ENCODE assay signal across 25 mouse cellular contexts in the genomic region with DNA sequence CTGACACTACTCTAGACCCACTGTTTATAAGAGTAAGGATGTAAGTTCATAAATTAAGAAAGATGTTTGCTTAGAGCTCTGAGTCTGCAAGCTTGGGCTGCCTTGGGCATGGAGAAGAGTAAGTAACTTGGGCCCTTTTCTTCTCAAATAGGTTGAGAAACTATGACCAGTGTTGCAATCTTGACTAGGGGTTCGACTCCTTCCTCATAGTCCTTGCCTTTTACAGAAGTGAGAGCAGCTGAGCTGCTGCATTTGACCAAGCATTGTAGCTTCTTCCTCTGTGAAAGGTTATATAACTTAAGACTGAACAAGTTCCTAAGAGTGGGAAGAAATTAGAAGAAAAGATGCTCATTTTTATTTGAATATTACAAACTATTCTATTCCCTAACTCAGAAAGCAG.
DNase-seq lines count a peak whose midpoint lies in the region; ATAC-seq and TF ChIP-seq lines count a peak whose summit lies in the region.
"Had no signal": no experiment of that assay in that cellular context is flagged by ENCODE, and none has a peak within 500 bp of the region (broad histone marks: within the 10 kb centered on the region; RNA-seq: fewer than 3 reads in every experiment).

No protein-coding gene starts in this region.

- no peak for ATAC-seq in liver, embryonic 12.5 days
- peak; percentile 98 for ATAC-seq in megakaryocyte progenitor cell, adult 5-6 weeks (replicated peaks; ENCODE audit: poor library complexity)
- ATAC-seq: CD4-positive, CD25-positive, alpha-beta regulatory T cell, adult 4 months; forebrain, embryonic 15.5 days had no signal

- H3K27ac ChIP-seq in liver, adult 2 months (replicated peaks; ENCODE audit: insufficient read depth, low read depth, low read length), result no peak overlapping the region
- H3K27ac ChIP-seq in liver, embryonic 12.5 days, result no peak overlapping the region
- peak overlapping the region; percentile 69; the same call in 1 of the 2 replicates for H3K27ac ChIP-seq in cortical plate, adult 2 months (ENCODE audit: insufficient read depth, low read length)
- H3K27ac ChIP-seq: embryonic facial prominence, embryonic 10.5 days; embryonic facial prominence, embryonic 13.5 days; forebrain, embryonic 12.5 days; forebrain, embryonic 15.5 days; heart, adult 2 months; heart, embryonic 10.5 days; heart, embryonic 13.5 days; hindbrain, embryonic 12.5 days; hindbrain, embryonic 15.5 days had no signal

- H3K9ac ChIP-seq in liver, adult 2 months (ENCODE audit: low read depth, low read length), result no peak overlapping the region
- H3K9ac ChIP-seq in liver, embryonic 12.5 days, result no peak overlapping the region
- H3K9ac ChIP-seq: embryonic facial prominence, embryonic 13.5 days; forebrain, embryonic 12.5 days; forebrain, embryonic 15.5 days; heart, embryonic 13.5 days; hindbrain, embryonic 12.5 days; hindbrain, embryonic 15.5 days had no signal

- H3K36me3 ChIP-seq in liver, adult 2 months (ENCODE audit: control insufficient read depth, insufficient read depth, low read length), result no peaks in the 10 kb centered on the region
- H3K36me3 ChIP-seq in liver, embryonic 12.5 days, result no peaks in the 10 kb centered on the region
- H3K36me3 ChIP-seq: embryonic facial prominence, embryonic 10.5 days; embryonic facial prominence, embryonic 13.5 days; forebrain, embryonic 12.5 days; forebrain, embryonic 15.5 days; heart, embryonic 10.5 days; heart, embryonic 13.5 days; hindbrain, embryonic 12.5 days; hindbrain, embryonic 15.5 days had no signal

- H3K4me1 ChIP-seq in liver, adult 2 months (ENCODE audit: control insufficient read depth, insufficient read depth, low read length), result no peaks in the 10 kb centered on the region
- no peaks in the 10 kb centered on the region for H3K4me1 ChIP-seq in liver, embryonic 12.5 days
- H3K4me1 ChIP-seq in cortical plate, adult 2 months (ENCODE audit: control insufficient read depth, insufficient read depth, low read length), result peaks cover 2% of the 10 kb centered on the region; the same call in 1 of the 2 replicates
- H3K4me1 ChIP-seq: embryonic facial prominence, embryonic 10.5 days; embryonic facial prominence, embryonic 13.5 days; forebrain, embryonic 15.5 days; heart, embryonic 10.5 days; heart, embryonic 13.5 days; hindbrain, embryonic 12.5 days; hindbrain, embryonic 15.5 days had no signal

- TF ChIP-seq POLR2A in liver, adult 2 months (IDR thresholded peaks at IDR 0.05; ENCODE audit: extremely low read depth, insufficient read depth, low read length), result no peak
- no peak for TF ChIP-seq POLR2A in cortical plate, adult 2 months (IDR thresholded peaks at IDR 0.05; ENCODE audit: extremely low read depth, insufficient read depth, low read length)

- no peak for TF ChIP-seq CTCF in liver, adult 2 months (IDR thresholded peaks at IDR 0.05; ENCODE audit: low read depth, low read length)
- TF ChIP-seq CTCF in cortical plate, adult 2 months (IDR thresholded peaks at IDR 0.05; ENCODE audit: extremely low read depth, insufficient read depth, low read length), result no peak

- H3K79me2 ChIP-seq in liver, adult 2 months (ENCODE audit: control insufficient read depth, insufficient read depth, low read length), result no peaks in the 10 kb centered on the region

- no peaks in the 10 kb centered on the region for H3K27me3 ChIP-seq in liver, adult 2 months (ENCODE audit: control insufficient read depth, insufficient read depth, low read length)
- H3K27me3 ChIP-seq in liver, embryonic 12.5 days (replicated peaks), result no peaks in the 10 kb centered on the region
- H3K27me3 ChIP-seq: embryonic facial prominence, embryonic 13.5 days; forebrain, embryonic 12.5 days; forebrain, embryonic 15.5 days; heart, embryonic 13.5 days; hindbrain, embryonic 12.5 days; hindbrain, embryonic 15.5 days had no signal

- 92% methylated on average over 1 of the region's 1 CpGs for WGBS in liver, adult 2 months
- 25% methylated on average over 1 of the region's 1 CpGs for WGBS in liver, embryonic 12.5 days (ENCODE audit: insufficient replicate concordance)

- DNase-seq in liver, adult 2 months (ENCODE audit: extremely low read depth, low read depth, low spot score), result peak; percentile 31
- no peak for DNase-seq in kidney, postnatal 25 days
- no peak for DNase-seq in urinary bladder, postnatal 36 days (ENCODE audit: low spot score in 2 of 2)
- DNase-seq: adrenal gland, adult 2 months; adrenal gland, postnatal 14 days; cerebellum, adult 11-12 months; cerebellum, adult 8-10 months; cerebellum, postnatal 10 days; cerebellum, postnatal 36 days; embryo, embryonic 11 days; gastrocnemius, postnatal 25 days; heart, adult 2 months had no signal

- H3K9me3 ChIP-seq in liver, embryonic 12.5 days (replicated peaks), result no peaks in the 10 kb centered on the region
- H3K9me3 ChIP-seq: embryonic facial prominence, embryonic 10.5 days; embryonic facial prominence, embryonic 13.5 days; forebrain, embryonic 12.5 days; forebrain, embryonic 15.5 days; heart, embryonic 10.5 days; heart, embryonic 13.5 days; hindbrain, embryonic 12.5 days; hindbrain, embryonic 15.5 days had no signal

- H3K4me2 ChIP-seq in liver, embryonic 12.5 days, result no peak overlapping the region
- H3K4me2 ChIP-seq: embryonic facial prominence, embryonic 13.5 days; forebrain, embryonic 12.5 days; forebrain, embryonic 15.5 days; heart, embryonic 13.5 days; hindbrain, embryonic 12.5 days; hindbrain, embryonic 15.5 days had no signal

- no peak overlapping the region for H3K4me3 ChIP-seq in liver, adult 2 months (ENCODE audit: insufficient read depth, low read depth, low read length)
- H3K4me3 ChIP-seq in liver, embryonic 12.5 days, result no peak overlapping the region
- H3K4me3 ChIP-seq in cortical plate, adult 2 months (ENCODE audit: insufficient read depth, low read length), result no peak overlapping the region
- H3K4me3 ChIP-seq: embryonic facial prominence, embryonic 10.5 days; embryonic facial prominence, embryonic 13.5 days; erythroblast, embryonic 14.5 days; forebrain, embryonic 12.5 days; forebrain, embryonic 15.5 days; heart, adult 2 months; heart, embryonic 10.5 days; heart, embryonic 13.5 days; hindbrain, embryonic 12.5 days; hindbrain, embryonic 15.5 days had no signal
